Mouse (Mus musculus) gastrocnemius, postnatal 25 days (tissue): ENCODE measurements around the gene Cyp17a1. TPM values are rescaled to one million over a fixed set of nuclear protein-coding genes. Genes with fewer than 3 reads are reported as not detected.

ENCODE experiments used
- DNase-seq: peaks from one replicate; pipeline ENCODE4 v3.0.0; 2022
- total RNA-seq, 2 experiments: library from RNA; stranded (reverse); gene quantifications; 1 replicate in 1 of 2; 2 replicates in 1 of 2; pipeline ENCODE4 v1.2.3; 2021

Cyp17a1 gene
- total RNA-seq, 2 experiments from 2014 or later = not detected

- no peak for DNase-seq
Measured at GRCm38 (mm10) chr19:46617361-46617760, 55.6 kb downstream of the Cyp17a1 start.

Other genes starting within 250 kb of the Cyp17a1 start
- gene Trim8, start 171.5 kb downstream of the Cyp17a1 start, total RNA-seq = 10 to 100 TPM; 19.1 to 20.6 TPM
- 10 to 100 TPM; 49.6 to 55.8 TPM for gene Arl3, start 100.0 kb downstream of the Cyp17a1 start, total RNA-seq
- gene Sfxn2, start 99.8 kb downstream of the Cyp17a1 start, total RNA-seq = 1 to 10 TPM; 2.8 TPM
- 10 to 100 TPM; 39.0 to 47.3 TPM for gene Wbp1l, start 74.1 kb downstream of the Cyp17a1 start, total RNA-seq
- 10 to 100 TPM; 11.4 to 11.8 TPM for gene Borcs7, start 16.7 kb upstream of the Cyp17a1 start, total RNA-seq
- gene As3mt, start 34.3 kb upstream of the Cyp17a1 start, total RNA-seq = 10 to 100 TPM; 87.8 to 90.3 TPM
- 1 to 10 TPM; 3.2 to 3.4 TPM for gene Cnnm2, start 88.4 kb upstream of the Cyp17a1 start, total RNA-seq